12 mouse cellular contexts compared by ENCODE assay signal in genomic region chr19:34292701-34293100, GRCm38 (mm10).
"Had no signal": no experiment of that assay in that cellular context is flagged by ENCODE, and none has a peak within 500 bp of the region (broad histone marks: within the 10 kb centered on the region; RNA-seq: fewer than 3 reads in every experiment).

No protein-coding gene starts in this region.

- H3K9me3 ChIP-seq: kidney, embryonic 15.5 days; limb, embryonic 10.5 days; liver, embryonic 13.5 days; midbrain, embryonic 13.5 days; neural tube, embryonic 15.5 days had no signal

- H3K9ac ChIP-seq: kidney, embryonic 15.5 days; liver, embryonic 13.5 days; liver, postnatal 0 days; midbrain, embryonic 13.5 days; neural tube, embryonic 15.5 days had no signal

- H3K27me3 ChIP-seq: liver, embryonic 13.5 days had no signal

- ATAC-seq: midbrain, embryonic 13.5 days had no signal

- H3K4me3 ChIP-seq: kidney, embryonic 15.5 days; left cerebral cortex, adult 2 months; limb, embryonic 10.5 days; liver, embryonic 13.5 days; midbrain, embryonic 13.5 days; neural tube, embryonic 15.5 days had no signal

- H3K27ac ChIP-seq: kidney, embryonic 15.5 days; left cerebral cortex, adult 2 months; limb, embryonic 10.5 days; liver, embryonic 13.5 days; macrophage; midbrain, embryonic 13.5 days; neural tube, embryonic 15.5 days; stomach, postnatal 0 days had no signal

- H3K4me2 ChIP-seq: kidney, embryonic 15.5 days; liver, embryonic 13.5 days; midbrain, embryonic 13.5 days; neural tube, embryonic 15.5 days had no signal

- H3K36me3 ChIP-seq: kidney, embryonic 15.5 days; limb, embryonic 10.5 days; liver, embryonic 13.5 days; midbrain, embryonic 13.5 days; neural tube, embryonic 15.5 days had no signal

- DNase-seq: kidney, adult 18-20 months; kidney, postnatal 25 days; liver, embryonic 13.5 days; liver, postnatal 0 days; thymus, postnatal 25 days had no signal
